Mouse (Mus musculus) lung, adult 2 months (tissue): ENCODE measurements around the gene Cep63.

Experiments used
- CTCF ChIP-seq: fragments of 200-500 bp; IDR thresholded peaks from 2 replicates; pipeline ENCODE4 v1.5.1; 2011; ENCODE audit warnings: mild to moderate bottlenecking, low read length, control low read depth; ENCODE audit not compliant: insufficient read depth
- POLR2A ChIP-seq: fragments of 200-500 bp; IDR thresholded peaks from 2 replicates; pipeline ENCODE4 v1.6.1; 2011; ENCODE audit warnings: low read depth, mild to moderate bottlenecking, control low read depth, low read length, borderline replicate concordance; ENCODE audit errors: extremely low read depth

GRCm38 (mm10) chr9:102553781-102554180 is 72.6 kb downstream of the Cep63 start:
- TF ChIP-seq CTCF (no peak), POLR2A (no peak)
